Mouse (Mus musculus) layer of hippocampus, postnatal 25 days (tissue): ENCODE results near the gene Fbxo28. TPM values are rescaled to one million over a fixed set of nuclear protein-coding genes. Genes with fewer than 3 reads are reported as not detected.

Experiments used
- DNase-seq, 2 experiments: peaks; one replicate each; pipeline ENCODE4 v3.0.0; 2022; ENCODE audit warnings: mixed read lengths in 2 of 2, low spot score in 1 of 2; ENCODE audit errors: extremely low spot score in 1 of 2
- total RNA-seq, 2 experiments: library from RNA; stranded (reverse); gene quantifications; 2 replicates each; pipeline ENCODE4 v1.2.3; 2021

Gene Fbxo28
- total RNA-seq, 2 experiments from 2014 or later = 42.5 to 50.4 TPM

- no peak for DNase-seq
These were observed 5.1 kb upstream of the Fbxo28 start for GRCm38 (mm10) chr1:182346491-182346890.

- no peak for DNase-seq
These were observed 4.4 kb upstream of the Fbxo28 start for GRCm38 (mm10) chr1:182345857-182346256.

- DNase-seq = no peak
These were observed 564 bp upstream of the Fbxo28 start for GRCm38 (mm10) chr1:182341993-182342392.

- DNase-seq = no peak
These were observed 1.1 kb downstream of the Fbxo28 start for GRCm38 (mm10) chr1:182340281-182340680.

GRCm38 (mm10) chr1:182338961-182339565 is 2.4 kb downstream of the Fbxo28 start:
- no peak for DNase-seq

- no peak for DNase-seq
These were observed 7.5 kb downstream of the Fbxo28 start for GRCm38 (mm10) chr1:182333766-182334437.

GRCm38 (mm10) chr1:182332090-182333034 is 9.1 kb downstream of the Fbxo28 start:
- no peak for DNase-seq

GRCm38 (mm10) chr1:182325919-182326318 is 15.5 kb downstream of the Fbxo28 start:
- no peak for DNase-seq

- DNase-seq = no peak
These were observed 16.9 kb downstream of the Fbxo28 start for GRCm38 (mm10) chr1:182324552-182324951.

- no peak for DNase-seq
These were observed 18.3 kb downstream of the Fbxo28 start for GRCm38 (mm10) chr1:182323139-182323538.

- DNase-seq = no peak
These were observed 27.2 kb downstream of the Fbxo28 start for GRCm38 (mm10) chr1:182314201-182314600.

- DNase-seq = no peak
These were observed 28.2 kb downstream of the Fbxo28 start for GRCm38 (mm10) chr1:182313181-182313580.

GRCm38 (mm10) chr1:182311376-182311775 is 30.1 kb downstream of the Fbxo28 start:
- no peak for DNase-seq

GRCm38 (mm10) chr1:182310316-182310715 is 31.1 kb downstream of the Fbxo28 start:
- no peak for DNase-seq

- DNase-seq = no peak
These were observed 32.0 kb downstream of the Fbxo28 start for GRCm38 (mm10) chr1:182309403-182309802.

GRCm38 (mm10) chr1:182302916-182303315 is 38.5 kb downstream of the Fbxo28 start:
- DNase-seq = no peak

GRCm38 (mm10) chr1:182302176-182302870 is 39.1 kb downstream of the Fbxo28 start:
- no peak for DNase-seq

- DNase-seq = no peak
These were observed 43.6 kb downstream of the Fbxo28 start for GRCm38 (mm10) chr1:182297821-182298220.

- no peak for DNase-seq
These were observed 44.2 kb downstream of the Fbxo28 start for GRCm38 (mm10) chr1:182297246-182297645.

- DNase-seq = no peak
These were observed 44.6 kb downstream of the Fbxo28 start for GRCm38 (mm10) chr1:182296816-182297215.
